Mouse (Mus musculus) heart, postnatal 10 days (tissue): ENCODE measurements around the gene Cldn7. TPM values are rescaled to one million over a fixed set of nuclear protein-coding genes. Genes with fewer than 3 reads are reported as not detected.

Experiments
- DNase-seq, 2 experiments: peaks; one replicate each; pipeline ENCODE4 v3.0.0; 2021
- intact Hi-C: fragments of 180-260 bp; cut with DNase I; formaldehyde crosslinking; loops from one replicate; pipeline ENCODE4 v1.15.1; 2025
- total RNA-seq, 2 experiments: library from RNA; stranded (reverse); gene quantifications; 2 replicates each; pipeline ENCODE4 v1.2.3; 2021

Gene Cldn7
- total RNA-seq, 2 experiments from 2014 or later: not detected

DNA sequence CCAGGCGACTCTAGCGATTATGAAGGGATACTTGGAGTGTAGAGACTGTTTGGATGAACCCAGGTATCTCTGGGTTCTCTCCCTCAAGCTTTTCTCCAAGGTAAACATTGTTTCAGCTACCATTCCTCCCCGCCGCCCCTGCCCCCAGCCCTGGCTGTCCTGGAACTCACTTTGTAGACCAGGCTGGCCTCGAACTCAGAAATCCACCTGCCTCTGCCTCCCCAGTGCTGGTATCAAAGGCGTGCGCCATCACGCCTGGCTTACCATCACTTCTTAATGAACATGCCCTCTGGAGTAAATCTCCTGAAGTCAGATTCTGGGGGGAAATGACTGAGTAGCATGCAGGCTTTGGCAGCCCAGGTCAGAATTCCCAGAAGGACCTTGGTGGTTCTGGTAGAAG lies 17.6 kb downstream of the Cldn7 start, which contains the start of gene Elp5:
TSS of gene Elp5 (minus strand) at position 293 of the 400 bp plus-strand sequence.
- no peak for DNase-seq
- intact Hi-C loops: no loop called here

DNA sequence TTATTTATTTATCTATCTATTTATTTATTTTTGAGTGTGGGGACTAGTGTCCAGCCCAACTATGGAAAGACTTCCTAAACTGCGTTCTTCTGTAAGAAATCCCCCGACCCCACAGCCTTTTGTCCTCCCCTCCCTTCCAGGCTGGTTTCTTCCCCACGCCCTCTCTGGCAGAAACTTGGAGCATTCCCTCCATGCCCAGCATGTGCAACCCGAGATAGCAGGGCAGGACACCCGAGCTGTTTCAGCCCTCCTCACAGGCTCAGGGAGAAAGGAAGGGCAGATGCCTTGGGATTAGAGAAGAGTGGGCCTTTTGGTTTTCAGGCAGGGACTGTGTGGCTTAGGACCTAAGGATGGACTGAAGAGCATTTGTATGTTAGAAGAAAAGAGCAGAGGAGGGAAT lies 18.3 kb downstream of the Cldn7 start:
- intact Hi-C loops: no loop called here
- DNase-seq: peak; percentile 65 to 66

DNA sequence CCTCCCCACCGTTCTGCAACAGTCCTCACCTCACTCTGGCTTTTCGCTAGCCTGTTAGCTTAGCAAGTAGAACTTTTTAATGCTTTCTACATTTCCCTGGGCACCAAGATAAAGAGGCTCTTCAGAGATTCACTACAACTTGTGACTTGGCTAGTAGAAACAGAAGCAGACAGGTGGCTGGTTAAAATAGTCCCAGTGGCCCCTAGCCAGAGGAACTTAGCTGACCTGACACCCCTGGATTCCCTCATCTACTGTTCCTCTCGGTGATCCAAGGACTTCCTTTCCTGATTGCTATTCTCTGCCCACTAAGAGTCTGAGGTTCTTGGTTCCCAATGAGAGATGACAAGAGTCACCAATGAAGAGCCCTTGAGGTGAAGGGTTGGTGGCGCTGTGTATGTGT lies 18.8 kb downstream of the Cldn7 start:
- intact Hi-C loops: no loop called here
- DNase-seq: peak in 1 of 2 experiments; percentile 61

- intact Hi-C loops: no loop called here
Measured at GRCm38 (mm10) chr11:69984431-69984830, 19.9 kb downstream of the Cldn7 start.

DNA sequence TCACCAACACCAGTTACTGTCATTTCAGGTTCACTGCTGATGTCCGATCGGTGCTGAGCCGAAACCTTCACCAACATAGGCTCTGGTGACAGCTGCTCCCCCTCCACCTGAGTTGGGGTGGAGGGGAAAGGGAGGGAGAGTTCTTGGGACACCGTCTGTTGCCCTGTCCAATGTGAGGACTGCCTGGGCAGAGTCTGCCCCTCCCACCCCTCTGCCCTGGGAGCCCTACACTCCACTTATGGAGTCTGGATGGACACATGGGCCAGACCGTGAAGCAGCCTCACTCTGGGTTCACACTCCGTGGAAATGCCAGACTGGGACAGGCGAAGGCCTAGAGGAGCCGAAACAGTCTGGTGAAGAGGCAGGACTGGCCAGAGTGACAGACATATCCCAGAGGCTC lies 25.4 kb downstream of the Cldn7 start:
- DNase-seq: no peak
- intact Hi-C loops: loop anchor here (5.0 kb wide), 1 partner anchor 233 kb away; the partner anchor contains the start of gene Polr2a

More at GRCm38 (mm10) chr11:69984431-69984830, 19.9 kb downstream of the Cldn7 start:
- no peak for DNase-seq

GRCm38 (mm10) chr11:69990850-69991691 lies 26.5 kb downstream of the Cldn7 start, which contains the start of gene Gabarap:
Gabarap (plus strand) TSS chr11:69991143.
- peak; percentile 97 for DNase-seq
- intact Hi-C loops: loop anchor here (5.0 kb wide), 1 partner anchor 234 kb away; the partner anchor contains the start of gene Polr2a

DNA sequence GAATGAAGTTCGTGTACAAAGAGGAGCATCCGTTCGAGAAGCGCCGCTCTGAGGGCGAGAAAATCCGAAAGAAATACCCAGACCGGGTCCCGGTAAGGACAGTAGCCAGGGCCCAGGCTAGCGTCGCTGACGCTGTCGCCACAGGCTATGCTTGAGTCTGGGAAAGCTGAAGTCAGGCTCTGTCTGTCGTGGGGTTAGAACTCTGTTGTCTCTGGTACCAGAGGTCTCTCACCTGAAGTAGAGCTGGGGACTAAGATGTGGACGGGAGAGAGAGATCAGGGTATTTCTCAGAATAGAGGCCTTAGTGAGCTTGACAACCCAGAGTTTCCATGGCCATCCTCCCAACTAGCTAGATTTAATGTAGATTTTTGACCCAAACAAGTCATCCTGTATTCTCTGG lies 27.1 kb downstream of the Cldn7 start:
- DNase-seq: no peak
- intact Hi-C loops: loop anchor here (5.0 kb wide), 1 partner anchor 234 kb away; the partner anchor contains the start of gene Polr2a

- intact Hi-C loops: loop anchor here (5.0 kb wide), 1 partner anchor 235 kb away; the partner anchor contains the start of gene Polr2a
- no peak for DNase-seq
Measured at GRCm38 (mm10) chr11:69992396-69992795, 27.8 kb downstream of the Cldn7 start.

DNA sequence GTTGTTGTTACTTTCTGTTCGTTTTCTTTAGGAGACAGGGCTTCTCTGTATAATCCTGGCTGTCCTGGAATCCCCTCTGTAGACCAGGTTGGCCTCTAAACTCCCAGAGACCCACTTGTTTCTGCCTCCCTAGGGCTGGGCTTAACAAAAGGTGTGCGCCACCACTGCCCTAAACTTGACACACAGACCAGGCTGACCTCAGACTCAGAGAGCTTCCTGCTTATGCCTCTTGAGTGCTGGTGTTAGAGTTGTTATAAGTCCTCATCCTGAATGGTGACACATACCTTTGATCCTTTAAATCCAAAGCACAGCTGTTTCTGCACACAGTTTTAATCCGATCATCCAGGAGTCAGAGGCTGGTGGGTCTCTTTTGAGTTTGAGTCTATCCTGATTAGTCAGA lies 28.4 kb downstream of the Cldn7 start:
- intact Hi-C loops: loop anchor here (5.0 kb wide), 1 partner anchor 236 kb away; the partner anchor contains the start of gene Polr2a
- DNase-seq: no peak

GRCm38 (mm10) chr11:69994401-69995090 lies 30.0 kb downstream of the Cldn7 start:
- intact Hi-C loops: loop anchor here (5.0 kb wide), 1 partner anchor 237 kb away; the partner anchor contains the start of gene Polr2a
- DNase-seq: no peak

- intact Hi-C loops: no loop called here
- DNase-seq: peak; percentile 97 to 98
Measured at GRCm38 (mm10) chr11:69995391-69995960, 30.9 kb downstream of the Cldn7 start, which contains the start of gene Phf23. Phf23 (plus strand) TSS chr11:69995777.

DNA sequence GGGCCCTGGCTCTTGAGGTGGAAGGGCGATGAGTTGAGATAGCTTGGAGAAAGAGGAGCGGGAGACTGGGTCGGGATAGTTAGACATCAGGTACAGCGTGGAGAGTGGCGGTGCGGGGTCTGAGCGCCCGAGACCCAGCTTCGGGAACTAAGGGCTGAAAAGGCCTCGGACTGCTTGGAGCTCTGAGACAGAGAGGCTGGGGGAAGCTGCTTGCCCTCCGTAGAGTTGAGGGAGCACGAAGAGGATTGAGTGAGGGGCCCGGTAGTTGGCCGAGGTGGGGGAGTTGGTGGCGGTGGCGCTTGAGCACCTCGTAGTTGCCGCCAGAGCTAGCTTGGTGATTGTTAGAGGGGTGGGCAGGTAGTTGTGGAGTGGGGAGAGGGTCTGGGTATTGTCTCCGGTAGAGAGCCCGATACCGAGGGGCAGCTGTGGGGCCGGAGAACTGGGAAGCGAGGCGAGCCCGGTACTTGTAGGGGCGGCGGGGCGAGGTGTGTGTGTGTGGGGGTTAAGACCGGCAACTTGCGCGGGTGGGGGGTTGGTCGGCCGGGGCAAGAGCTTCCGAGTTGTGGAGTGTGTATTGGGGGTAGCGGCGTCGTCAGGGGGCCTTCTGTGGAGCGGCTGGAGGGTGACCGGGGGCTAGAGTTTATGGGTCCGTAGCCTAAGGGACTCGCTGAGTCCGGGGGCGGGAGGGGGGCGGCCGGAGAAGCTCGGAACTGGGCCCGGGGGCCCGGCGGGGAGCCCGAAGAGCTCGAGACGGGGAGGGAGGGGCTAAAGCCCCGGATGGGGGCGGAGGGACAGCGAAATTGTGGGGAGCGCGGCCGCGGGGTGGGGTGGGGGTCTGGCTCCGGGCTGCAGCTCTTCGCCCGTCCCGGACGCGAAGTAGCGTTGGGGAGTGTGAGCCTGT lies 31.8 kb downstream of the Cldn7 start:
- intact Hi-C loops: loop anchor here (2.0 kb wide), 1 partner anchor 16 kb away; the partner anchor contains the start of gene Ctdnep1
- peak; percentile 57 to 70 for DNase-seq

DNA sequence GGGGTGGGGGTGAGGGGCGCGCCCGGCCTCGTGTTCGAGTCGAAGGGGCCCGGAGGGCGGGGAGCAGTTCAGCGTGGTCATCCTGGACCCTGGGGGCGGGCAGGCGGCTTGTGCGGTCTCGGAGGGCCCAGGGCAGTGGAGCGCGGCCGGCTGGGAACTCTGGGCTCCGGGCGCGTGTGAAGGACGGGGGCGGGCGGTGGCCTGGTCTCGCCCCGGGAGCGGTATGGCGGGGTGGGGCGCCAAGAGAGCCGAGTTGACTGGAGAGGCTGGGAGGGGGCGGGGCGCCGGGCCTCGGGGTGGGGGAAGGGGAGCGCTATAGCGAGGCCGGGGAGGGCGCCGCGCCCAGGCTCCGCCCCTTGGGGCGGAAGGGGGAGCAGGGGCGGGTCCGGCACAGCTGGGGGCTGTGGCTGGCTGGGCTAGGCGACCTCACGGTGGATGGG lies 32.5 kb downstream of the Cldn7 start:
- intact Hi-C loops: loop anchor here (2.0 kb wide), 1 partner anchor 16 kb away; the partner anchor contains the start of gene Ctdnep1
- peak; percentile 92 to 93 for DNase-seq

DNA sequence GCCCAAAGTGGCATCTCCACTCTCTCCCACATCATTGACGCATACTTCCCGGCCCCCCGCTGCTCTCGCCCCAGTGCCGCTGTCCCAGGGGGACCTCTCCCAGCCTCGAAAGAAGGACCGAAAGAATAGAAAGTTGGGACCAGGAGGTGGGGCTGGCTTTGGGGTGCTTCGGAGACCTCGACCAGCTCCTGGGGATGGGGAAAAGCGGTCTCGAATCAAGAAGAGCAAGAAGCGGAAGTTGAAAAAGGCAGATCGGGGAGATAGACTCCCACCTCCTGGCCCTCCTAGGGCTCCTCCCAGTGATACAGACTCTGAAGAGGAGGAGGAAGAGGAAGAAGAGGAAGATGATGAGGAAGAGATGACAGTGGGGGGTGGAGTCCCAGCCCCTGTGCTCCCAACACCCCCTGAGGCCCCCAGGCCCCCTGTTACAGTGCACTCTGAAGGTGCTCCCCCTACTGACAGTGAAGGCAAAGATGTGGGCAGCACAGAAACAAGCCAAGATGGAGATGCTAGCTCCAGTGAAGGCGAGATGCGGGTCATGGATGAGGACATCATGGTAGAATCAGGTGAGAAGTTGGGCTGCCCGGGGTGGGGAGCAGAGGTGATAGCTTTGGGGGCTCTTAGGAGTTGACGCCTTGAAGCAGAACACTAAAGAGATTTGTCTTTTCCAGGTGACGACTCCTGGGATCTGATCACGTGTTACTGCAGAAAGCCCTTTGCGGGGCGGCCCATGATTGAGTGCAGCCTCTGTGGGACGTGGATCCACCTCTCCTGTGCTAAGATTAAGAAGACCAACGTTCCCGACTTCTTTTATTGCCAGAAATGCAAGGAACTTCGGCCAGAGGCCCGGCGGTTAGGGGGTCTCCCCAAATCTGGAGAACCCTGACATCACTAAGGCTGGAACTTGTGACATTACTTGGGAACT lies 34.2 kb downstream of the Cldn7 start:
- DNase-seq: no peak
- intact Hi-C loops: no loop called here

GRCm38 (mm10) chr11:69999666-70000065 lies 35.1 kb downstream of the Cldn7 start:
- DNase-seq: no peak
- intact Hi-C loops: no loop called here

DNA sequence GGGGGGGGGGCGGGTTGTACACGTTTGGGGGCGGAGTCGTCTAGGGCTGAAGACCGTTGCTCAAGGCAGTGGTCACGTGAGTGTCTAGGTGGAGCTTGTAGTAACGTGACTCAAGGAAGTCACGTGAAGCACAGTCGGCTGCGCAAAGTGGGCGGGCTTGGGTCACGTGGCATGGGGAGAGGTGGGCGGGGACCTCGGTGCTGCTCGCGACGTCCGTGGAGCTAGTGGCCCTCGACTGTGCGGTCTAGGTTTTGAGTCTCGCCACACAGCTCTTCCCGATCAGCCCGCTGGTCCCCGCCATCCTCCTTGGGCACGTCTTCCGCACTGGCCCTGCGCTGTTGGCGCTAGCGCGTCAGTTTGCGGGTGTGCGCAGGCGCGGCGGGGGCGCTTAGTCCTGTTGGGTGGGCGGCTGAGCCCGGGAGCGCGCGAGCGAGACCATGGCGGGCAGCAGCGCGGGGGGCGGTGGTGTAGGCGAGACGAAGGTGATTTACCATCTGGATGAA lies 35.9 kb downstream of the Cldn7 start, which contains the start of gene Dvl2:
TSS of gene Dvl2 (plus strand) at position 200 of the 503 bp plus-strand sequence.
- intact Hi-C loops: no loop called here
- peak; percentile 90 to 93 for DNase-seq

GRCm38 (mm10) chr11:70001159-70001558 lies 36.6 kb downstream of the Cldn7 start:
- DNase-seq: no peak
- intact Hi-C loops: no loop called here

DNA sequence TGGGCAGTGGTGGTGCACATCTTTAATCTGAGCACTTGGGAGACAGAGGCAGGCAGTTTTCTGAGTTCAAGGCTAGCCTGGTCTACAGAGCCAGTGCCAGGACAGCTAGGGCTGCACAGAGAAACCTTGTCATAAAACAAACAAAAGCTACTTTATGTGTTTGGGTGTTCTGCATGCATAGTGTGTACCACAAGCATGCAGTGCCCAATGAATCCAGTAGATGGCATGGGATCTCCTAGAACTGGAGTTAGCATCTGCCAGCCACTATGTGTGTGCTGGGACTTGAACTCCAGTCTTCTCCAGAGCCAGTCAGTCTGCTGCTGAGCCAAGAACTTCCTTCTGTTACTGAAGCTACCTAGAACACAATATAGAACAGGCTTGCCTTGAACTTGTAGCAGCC lies 37.3 kb downstream of the Cldn7 start:
- intact Hi-C loops: no loop called here
- DNase-seq: peak; percentile 53 to 69
